Mouse (Mus musculus): ENCODE results near the gene Ntan1.

DNA sequence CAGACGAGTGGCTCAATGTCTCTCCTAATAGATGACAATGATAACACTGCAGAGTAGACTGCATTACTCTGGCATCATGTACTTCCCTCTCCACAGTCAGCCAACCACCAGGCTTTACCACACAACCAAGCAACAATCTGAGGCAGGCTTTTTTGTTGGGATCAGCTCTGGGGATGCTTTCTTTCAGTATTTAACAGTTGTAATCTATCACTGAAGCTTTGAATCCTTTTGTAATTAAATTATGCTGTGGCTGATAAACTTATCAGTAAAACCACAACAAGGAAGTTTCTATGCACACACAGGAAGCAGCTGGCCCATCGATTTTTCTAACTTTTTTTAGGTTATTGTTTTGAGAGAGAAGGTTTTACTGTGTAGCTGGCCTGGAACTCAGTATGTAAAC lies 29.7 kb downstream of the Ntan1 start:
- TF ChIP-seq CTCF (IDR thresholded peaks at IDR 0.05; ENCODE audit: extremely low read depth, insufficient read length, insufficient replicate concordance, low read depth, low read length) (no peak), POLR2A (IDR thresholded peaks at IDR 0.05; ENCODE audit: low read depth, low read length) (no peak)
